Mouse (Mus musculus): ENCODE results near the gene Upk1b. TPM values are rescaled to one million over a fixed set of nuclear protein-coding genes. Genes with fewer than 3 reads are reported as not detected.

Upk1b gene
- total RNA-seq, 1 experiment from 2014 or later = not detected

- no peak for ATAC-seq (replicated peaks; ENCODE audit: insufficient number of reproducible peaks, low FRiP score, low TSS enrichment, poor library complexity, severe bottlenecking)
These were observed 70.4 kb downstream of the Upk1b start for GRCm38 (mm10) chr16:38729610-38730288.

- no peak for ATAC-seq (replicated peaks; ENCODE audit: insufficient number of reproducible peaks, low FRiP score, low TSS enrichment, poor library complexity, severe bottlenecking)
These were observed 71.0 kb downstream of the Upk1b start for GRCm38 (mm10) chr16:38729139-38729538.

DNA sequence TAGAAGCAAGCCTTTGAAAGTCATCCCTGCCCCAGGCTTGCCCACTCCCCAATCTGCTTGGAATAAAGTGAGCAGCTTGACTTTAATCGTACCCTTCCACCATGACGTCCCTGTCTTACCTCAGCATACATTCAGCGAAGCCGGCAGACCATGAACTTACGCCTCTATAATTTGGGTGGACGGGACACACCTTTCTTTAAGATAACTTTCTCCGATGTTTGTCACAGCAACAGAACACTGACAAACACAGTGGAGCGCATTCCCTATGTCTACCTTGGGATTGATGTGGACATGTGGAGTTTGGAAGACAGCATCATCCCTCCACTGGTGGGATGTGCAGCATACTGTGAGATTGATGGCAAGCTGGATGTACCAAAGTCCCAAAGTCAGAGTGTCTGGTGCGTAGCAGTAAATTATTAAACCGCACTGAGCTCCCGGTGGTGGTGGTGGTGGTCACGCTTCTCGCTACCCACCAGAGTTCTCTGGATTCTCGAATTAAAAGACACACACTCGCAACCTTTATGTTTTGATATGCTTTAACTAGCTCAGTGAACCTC, 71.5 kb downstream of the Upk1b start:
- no peak for ATAC-seq (replicated peaks; ENCODE audit: insufficient number of reproducible peaks, low FRiP score, low TSS enrichment, poor library complexity, severe bottlenecking)

GRCm38 (mm10) chr16:38724974-38725373, 75.2 kb downstream of the Upk1b start:
- ATAC-seq (replicated peaks; ENCODE audit: insufficient number of reproducible peaks, low FRiP score, low TSS enrichment, poor library complexity, severe bottlenecking) = no peak

GRCm38 (mm10) chr16:38724256-38724655, 75.9 kb downstream of the Upk1b start:
- no peak for ATAC-seq (replicated peaks; ENCODE audit: insufficient number of reproducible peaks, low FRiP score, low TSS enrichment, poor library complexity, severe bottlenecking)

Other genes with a start within 250 kb of the Upk1b start
- gene Tmem39a, start 241.6 kb downstream of the Upk1b start, total RNA-seq (2017) = 25.3 to 36.8 TPM (median 31.7 TPM) in 3 replicates
- gene Arhgap31, start 87.1 kb downstream of the Upk1b start, total RNA-seq (2017) = 8.6 to 14.4 TPM (median 13.7 TPM) in 3 replicates
- gene B4galt4, start 58.1 kb downstream of the Upk1b start, total RNA-seq (2017) = 3.7 to 8.1 TPM (median 7.8 TPM) in 3 replicates
- not detected in 3 replicates for gene 4930435E12Rik, start 28.4 kb upstream of the Upk1b start, total RNA-seq (2017)
- gene Igsf11, start 92.3 kb upstream of the Upk1b start, total RNA-seq (2017) = not detected in 3 replicates

Data from monocyte, adult 5-6 weeks (primary cell).